Mouse (Mus musculus) embryo, embryonic 10 days (tissue): ENCODE data around the gene Cnot8.
A peak's percentile ranks its signal among the peaks of the same experiment; 100 is the strongest.
"Not testable (repeated sequence)": the region's sequence is repeated elsewhere in the genome, so short reads cannot be mapped to it uniquely, and the experiment has no call there.

Experiments used
- DNase-seq: peaks from one replicate; pipeline ENCODE4 v3.0.0-alpha.2; 2015; ENCODE audit warnings: low spot score

Cnot8 gene

DNA sequence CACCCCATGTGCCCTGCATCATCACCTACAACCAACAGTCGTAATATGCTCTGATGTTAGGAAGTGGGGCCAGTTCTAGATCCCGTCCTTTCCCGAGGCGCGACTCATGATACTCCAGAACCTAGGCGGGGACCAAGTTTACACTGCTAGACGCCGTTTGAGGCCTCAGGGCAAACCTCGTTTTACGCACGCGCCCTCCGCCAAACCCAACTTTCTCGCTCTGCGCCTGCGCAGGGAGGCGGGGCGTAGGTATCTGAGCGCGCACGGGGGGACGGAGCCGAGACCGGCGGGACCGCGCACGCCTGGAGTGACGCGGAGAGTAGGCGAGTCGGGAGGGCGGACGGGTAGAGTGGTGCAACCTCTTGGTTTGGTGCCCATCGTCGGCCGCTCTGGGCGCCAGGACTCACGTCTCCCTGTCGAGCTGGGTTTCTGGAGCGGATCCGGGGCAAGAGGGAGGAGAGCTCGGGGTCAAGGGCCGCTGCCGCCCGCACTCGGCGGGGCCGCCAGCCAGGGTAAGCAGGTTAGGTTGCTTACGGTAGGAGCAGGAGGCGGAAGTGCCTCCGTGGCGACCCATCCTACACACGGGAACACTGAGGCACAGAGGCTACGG is at the start of gene Cnot8:
TSS of gene Cnot8 (plus strand) at position 457 of the 610 bp plus-strand sequence.
- peak; percentile 100 for DNase-seq

DNA sequence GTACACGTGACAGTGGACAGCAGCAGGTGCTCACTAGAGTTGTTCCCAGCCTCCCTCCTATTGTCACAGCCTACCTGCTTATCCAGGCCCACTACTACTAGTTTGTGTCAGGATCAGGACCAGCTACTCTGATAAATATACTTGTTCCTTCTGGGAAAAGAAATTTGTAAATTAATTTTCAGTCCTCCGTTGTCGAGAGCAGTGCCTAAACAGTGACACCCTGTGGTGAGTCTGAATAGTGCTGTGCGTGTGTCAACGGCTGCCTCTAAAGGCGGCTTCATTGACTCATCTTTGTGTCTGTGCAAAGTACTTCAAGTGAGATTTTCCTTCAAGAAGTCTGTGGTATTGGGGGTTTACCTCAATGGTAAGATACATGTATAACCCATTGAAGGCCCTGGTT is 46.5 kb upstream of the Cnot8 start:
- DNase-seq, result peak; percentile 70

GRCm38 (mm10) chr11:58059752-58060151 is 44.2 kb upstream of the Cnot8 start:
- not testable (repeated sequence) for DNase-seq

GRCm38 (mm10) chr11:58061218-58061617 is 42.7 kb upstream of the Cnot8 start:
- not testable (repeated sequence) for DNase-seq

DNA sequence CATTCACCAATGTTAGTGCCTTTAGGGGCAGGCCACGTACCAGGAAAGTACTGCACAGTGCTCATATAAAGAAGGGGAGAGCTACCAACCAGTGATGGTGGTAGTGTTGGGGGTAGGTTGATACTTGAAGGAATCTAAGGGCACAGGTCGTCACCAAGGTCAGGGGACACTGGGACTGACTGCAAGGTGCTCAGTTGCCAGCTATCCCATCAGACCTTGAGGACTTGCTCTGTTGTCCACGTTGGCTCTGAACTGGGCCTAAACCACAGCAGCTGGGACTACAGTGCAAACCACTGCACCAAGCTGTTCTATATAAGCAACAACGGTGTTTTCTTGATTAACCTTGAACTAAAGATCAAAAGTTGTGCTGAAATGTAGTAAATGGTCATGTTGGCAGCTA is 41.4 kb upstream of the Cnot8 start:
- no peak for DNase-seq

GRCm38 (mm10) chr11:58065025-58065424 is 38.9 kb upstream of the Cnot8 start:
- no peak for DNase-seq

GRCm38 (mm10) chr11:58072978-58073377 is 31.0 kb upstream of the Cnot8 start:
- no peak for DNase-seq

- no peak for DNase-seq
Measured at GRCm38 (mm10) chr11:58077270-58077669, 26.7 kb upstream of the Cnot8 start.

- no peak for DNase-seq
Measured at GRCm38 (mm10) chr11:58081716-58082115, 22.2 kb upstream of the Cnot8 start.

DNA sequence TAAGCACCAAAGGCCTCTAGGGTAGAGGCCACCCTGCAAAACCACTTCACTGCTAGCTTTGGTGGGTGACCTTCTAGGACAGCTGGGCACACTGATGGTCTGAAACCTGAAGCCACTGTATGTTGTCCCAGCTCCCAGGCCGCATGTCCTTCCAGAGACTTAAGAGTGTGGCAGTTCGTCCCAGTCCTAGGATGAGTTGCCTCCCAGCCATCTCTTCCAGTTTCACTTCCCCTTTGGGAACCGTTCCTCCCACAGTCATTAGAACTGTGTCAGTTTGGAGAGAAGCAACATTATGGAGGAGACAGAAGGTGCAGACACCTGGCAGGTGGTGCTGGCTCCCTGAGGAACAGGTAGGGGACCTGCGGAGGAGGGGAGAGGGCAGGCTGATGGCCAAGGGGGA is 11.4 kb upstream of the Cnot8 start:
- no peak for DNase-seq

- peak; percentile 69 for DNase-seq
Measured at GRCm38 (mm10) chr11:58093021-58093528, 10.9 kb upstream of the Cnot8 start, which contains the start of gene Gm12248. Gene Gm12248 (minus strand): TSS chr11:58093134.

DNA sequence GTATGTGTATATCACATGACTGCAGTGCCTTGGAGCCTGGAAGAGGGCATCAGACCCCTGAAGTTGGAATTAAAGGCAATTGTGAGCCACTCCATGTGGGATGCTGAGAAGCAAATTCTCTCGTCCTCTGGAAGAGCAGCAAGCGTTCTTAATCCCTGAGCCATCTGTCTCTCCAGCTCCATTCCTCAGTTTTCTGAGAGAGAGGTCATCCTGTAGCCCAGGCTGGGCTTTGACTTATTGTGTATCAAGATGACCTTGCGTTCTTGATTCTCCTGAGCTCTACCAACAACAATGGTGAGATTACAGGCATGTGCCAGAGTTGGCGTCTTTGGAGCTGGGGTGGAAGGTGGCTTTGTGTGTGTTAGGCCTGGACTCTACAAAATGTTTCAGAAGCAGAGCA is 9.2 kb upstream of the Cnot8 start:
- no peak for DNase-seq

DNA sequence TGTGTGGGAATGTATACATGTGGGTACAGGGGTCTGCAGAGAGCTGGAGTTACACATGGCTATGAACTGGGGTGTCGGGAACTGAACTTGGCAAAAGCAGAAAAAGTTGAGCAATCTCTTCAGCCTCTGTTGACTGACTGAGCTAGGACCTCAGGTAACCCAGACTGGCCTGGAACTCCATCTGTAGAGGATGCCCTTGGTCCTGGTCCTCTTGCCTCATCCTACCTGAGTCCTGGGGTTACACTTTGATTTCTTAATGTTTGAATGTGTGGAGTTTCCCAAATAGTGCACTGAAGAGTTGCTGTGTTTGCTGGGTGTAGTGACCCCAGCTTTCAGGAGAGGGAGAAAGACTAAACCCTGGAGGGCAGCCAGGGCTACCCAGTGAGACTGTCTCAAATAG is 8.4 kb upstream of the Cnot8 start:
- DNase-seq, result no peak

GRCm38 (mm10) chr11:58096160-58096559 is 7.8 kb upstream of the Cnot8 start:
- DNase-seq, result no peak

- DNase-seq, result no peak
Measured at GRCm38 (mm10) chr11:58096821-58097620, 6.9 kb upstream of the Cnot8 start.

DNA sequence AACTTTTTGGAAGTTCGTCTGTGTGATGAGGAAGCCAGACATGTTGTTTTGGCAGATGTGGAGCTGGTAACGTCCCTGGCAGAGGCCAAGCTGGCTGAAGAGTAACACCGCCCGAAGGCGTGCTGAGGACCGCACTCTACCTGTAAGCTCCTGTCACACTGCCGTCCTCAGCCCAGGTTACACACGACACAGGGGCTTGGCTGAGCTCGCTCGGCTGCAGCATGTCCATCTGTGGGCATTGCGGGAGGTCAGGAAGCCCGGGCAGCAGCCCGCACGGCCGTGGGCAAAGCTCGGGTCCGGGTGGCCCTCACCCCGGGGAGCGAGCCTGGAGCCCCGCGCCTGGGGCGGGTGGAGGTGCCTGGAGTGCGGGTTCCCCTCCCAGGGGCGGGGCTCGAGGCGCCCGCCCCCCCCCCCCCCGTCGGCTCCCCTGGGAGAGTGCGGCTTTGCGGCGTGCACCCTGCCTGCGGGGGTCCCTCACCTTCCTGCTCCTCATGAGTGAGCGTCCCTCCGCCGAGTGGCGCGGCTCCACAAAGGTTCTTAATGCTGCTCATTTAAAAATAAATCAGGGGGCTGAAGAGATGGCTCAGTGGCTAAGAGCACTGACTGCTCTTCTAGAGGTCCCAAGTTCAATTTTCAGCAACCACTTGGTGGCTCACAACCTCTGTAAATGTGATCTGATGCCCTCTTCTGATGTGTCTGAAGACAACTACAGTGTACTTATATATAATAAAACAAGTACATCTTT is 6.2 kb upstream of the Cnot8 start:
- DNase-seq, result peak; percentile 12

DNA sequence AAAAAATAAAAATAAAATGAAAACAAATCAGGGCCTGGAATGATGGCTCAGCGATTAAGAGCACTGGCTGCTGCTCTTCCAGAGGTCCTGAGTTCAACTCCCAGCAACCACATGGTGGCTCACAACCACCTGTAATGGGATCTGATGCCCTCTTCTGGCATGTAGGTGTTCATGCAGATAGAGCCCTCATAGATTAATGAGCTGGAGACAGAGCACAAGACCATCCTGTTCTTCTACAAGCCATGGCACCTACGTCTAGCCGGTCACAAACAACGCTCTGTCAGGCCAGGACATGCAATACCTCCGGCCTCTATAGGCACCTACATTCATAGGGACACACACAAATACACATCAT is 5.6 kb upstream of the Cnot8 start:
- DNase-seq, result peak; percentile 16

DNA sequence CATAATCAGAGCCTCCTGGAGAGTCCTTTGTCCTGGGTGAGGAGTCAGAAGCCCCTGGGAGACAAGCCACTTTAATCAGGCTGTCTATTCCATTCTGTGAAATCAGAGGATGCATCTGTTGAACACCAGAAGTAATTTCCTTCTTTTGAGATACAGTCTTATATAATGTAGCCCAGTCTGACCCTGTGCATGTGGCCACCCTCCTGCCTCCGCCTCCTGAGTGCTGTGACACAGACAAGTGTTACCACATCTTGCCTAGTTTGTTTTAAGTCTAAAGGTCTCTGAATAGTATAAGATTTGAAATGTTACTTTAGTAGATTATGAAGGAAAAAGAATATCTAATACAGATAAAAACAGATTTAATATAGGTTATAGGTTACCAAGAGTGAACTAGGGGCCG is 3.9 kb upstream of the Cnot8 start:
- no peak for DNase-seq

- DNase-seq, result no peak
Measured at GRCm38 (mm10) chr11:58101194-58101720, 2.7 kb upstream of the Cnot8 start.

GRCm38 (mm10) chr11:58102146-58102545 is 1.8 kb upstream of the Cnot8 start:
- DNase-seq, result no peak

- no peak for DNase-seq
Measured at GRCm38 (mm10) chr11:58102581-58103343, 1.2 kb upstream of the Cnot8 start.

GRCm38 (mm10) chr11:58103344-58103653 is 654 bp upstream of the Cnot8 start:
- DNase-seq, result peak; percentile 9
